Mouse (Mus musculus) liver (tissue): ENCODE results near the gene Ccdc189.

Experiments
- DNase-seq: peaks from one replicate; pipeline ENCODE4 v3.0.0-alpha.2; 2020; ENCODE audit warnings: mixed read lengths

The Ccdc189 gene

DNA sequence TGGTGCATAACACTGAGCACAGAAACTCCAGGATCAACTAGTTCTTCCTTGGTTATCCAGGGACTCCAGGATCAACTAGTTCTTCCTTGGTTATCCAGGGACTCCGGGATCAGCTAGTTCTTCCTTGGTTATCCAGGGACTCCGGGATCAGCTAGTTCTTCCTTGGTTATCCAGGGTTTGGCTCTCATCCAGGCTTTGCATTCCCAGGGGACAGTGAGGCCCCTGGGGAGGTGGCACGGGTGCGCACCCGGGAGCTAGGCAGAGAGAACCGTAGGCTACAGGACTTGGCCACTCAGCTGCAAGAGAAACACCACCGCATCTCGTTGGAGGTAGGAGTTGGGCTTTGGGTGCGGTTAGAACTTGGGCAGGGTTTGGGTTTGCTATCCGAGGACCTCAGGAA, 2.7 kb upstream of the Ccdc189 start:
- DNase-seq = no peak

DNA sequence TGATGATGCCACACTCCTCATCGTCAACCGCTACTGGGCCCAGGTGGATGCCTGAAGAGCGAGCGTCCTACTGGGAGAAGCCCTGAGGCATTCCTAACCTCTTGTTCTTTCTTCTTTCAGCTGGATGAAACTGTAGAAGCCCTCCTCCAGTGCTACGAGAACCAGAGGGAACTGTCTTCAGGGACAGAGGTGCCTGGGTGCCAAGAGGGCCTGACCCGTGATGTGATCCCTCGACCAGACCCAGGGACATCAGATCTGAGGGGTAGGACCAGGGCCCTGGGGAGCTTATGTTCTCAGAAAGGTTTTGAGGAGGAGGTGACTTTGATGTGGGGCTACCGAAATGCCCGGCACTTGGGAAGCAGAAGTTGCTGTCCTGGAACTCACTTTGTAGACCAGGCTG, 1.2 kb upstream of the Ccdc189 start:
- DNase-seq = no peak

DNA sequence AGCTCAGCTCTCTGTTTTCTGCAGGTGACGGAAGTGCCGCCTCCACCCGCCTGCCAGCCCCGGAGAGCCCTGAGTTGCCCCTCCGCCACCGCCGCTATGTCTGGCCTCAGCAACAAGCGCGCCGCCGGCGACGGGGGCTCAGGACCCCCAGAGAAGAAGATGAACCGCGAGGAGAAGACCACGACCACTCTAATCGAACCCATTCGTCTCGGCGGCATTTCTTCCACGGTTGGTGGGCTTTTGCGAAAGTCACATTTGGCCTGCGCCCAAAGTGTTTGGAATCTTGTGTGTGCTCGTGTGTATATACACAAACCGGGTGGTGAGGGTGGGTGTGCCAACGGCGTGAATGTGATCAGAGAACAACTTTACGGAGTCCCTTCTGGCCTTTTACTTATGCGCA, 506 bp upstream of the Ccdc189 start:
- no peak for DNase-seq

DNA sequence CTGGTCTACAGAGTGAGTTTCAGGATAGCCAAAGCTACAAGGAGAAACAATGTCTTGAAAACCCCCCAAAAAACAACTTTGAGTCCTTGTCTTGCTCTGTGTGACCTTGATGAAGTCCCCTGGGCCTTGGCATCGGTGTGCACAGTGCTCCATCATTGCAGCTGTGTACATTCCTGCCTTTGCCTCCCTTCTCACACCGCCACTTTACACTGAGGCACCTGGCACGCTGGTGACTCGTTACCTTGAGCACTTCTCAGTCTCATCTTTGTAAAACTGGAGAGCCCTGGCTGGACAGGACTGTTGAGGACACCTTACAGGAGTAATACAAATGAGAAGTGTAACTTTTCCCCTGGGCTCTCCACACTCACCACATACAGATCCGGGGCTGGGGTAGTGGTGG, 1.2 kb downstream of the Ccdc189 start:
- DNase-seq = no peak

DNA sequence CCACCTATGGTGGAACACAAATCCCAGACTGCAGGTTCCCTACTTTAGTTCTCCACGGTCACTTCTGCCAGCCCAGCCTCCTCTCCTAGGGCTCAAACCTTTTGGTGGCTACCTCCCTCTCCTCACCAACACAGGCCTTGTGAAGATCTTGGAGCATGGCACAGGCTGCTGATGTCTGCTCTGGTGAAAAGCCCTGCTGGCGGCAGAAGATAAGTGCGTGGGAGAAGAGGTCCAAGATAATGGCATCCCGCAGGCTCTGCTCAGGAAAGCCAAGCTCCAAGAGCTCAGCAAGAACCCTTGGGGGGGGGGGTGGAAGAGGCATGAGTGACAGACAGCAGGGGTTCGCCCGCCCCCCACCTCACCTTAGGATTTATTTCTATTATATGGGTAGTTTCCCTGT, 2.2 kb downstream of the Ccdc189 start:
- DNase-seq = peak; percentile 78

DNA sequence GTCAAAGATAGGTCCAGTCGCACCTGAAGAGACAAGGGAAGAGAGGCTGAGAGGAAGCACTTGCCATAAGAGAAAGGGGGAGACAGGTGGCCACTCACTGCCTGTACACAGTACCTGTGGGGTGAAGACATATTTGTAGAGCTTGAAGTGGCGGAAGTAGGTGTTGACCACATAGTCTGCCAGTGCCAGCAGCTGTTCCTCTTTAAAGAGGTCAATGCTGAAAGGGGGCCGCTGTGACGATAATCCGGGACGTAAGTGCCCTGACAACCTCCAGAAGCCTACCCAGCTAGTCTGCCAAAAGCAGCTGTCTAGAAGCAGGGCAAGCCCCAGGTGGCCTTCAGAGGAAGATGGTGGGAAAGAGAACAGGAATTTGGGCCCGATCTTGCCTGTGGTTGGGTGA, 3.4 kb downstream of the Ccdc189 start:
- DNase-seq = no peak

DNA sequence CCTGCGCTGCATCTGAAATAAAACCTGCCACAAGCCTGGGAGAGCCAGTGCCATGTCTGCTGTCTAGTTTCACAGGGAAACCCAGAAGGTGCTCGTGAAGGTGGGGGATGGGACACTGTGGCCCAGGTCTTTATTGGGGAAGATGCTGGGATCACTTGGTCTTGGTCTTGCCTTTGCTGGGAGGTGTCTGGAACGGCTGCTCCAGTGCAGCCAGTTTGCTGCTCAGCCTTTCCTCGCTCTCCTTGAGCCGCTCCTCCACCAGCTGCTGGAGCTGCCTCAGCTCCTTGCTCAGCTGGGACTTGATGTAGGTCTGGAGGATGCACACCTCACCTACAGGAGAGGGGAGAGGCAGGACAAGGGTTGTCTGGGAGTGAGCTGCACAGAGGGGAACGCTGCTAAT, 5.1 kb downstream of the Ccdc189 start:
- DNase-seq = no peak

DNA sequence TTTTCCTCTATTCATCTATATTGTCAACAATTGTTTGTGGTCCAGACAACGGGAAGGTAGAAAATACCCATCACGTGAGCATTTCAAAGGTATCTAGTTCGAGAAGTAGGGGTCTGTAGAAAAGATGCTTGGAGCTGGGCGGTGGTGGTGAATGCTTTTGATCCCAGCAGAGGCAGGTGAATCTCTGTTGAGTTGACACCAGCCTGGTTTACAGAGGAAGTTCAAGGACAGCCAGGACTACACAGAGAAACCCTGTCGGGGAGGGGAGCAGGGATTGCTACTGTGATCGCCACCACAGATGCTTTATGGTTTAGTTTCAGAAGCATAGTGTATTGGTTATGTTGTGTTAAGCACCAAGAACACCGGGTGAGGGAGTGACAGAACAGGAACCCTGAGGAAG, 14.3 kb downstream of the Ccdc189 start:
- no peak for DNase-seq

DNA sequence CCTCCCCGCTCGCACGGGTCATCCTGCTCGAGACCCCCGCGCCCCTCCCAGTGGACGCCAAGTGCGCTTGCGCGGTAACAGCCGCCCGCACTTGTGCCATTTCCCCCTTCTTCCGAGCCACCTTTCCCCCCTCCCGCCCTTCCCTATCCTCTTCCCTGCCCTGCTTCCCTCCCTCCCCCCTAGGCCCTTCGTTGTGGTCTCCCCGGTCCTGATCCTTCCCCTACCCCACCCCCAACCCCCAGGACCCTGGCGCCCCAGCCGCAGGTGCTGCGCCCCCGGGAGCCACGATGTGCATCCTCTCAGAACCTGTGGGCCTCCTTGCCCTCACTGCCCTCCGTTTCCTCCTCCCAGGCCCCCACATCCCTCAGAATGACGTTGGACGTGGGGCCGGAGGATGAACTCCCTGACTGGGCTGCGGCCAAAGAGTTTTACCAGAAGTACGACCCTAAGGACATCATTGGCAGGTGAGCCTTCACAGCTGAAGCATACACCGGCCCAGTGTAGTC, 14.8 kb downstream of the Ccdc189 start:
- no peak for DNase-seq

DNA sequence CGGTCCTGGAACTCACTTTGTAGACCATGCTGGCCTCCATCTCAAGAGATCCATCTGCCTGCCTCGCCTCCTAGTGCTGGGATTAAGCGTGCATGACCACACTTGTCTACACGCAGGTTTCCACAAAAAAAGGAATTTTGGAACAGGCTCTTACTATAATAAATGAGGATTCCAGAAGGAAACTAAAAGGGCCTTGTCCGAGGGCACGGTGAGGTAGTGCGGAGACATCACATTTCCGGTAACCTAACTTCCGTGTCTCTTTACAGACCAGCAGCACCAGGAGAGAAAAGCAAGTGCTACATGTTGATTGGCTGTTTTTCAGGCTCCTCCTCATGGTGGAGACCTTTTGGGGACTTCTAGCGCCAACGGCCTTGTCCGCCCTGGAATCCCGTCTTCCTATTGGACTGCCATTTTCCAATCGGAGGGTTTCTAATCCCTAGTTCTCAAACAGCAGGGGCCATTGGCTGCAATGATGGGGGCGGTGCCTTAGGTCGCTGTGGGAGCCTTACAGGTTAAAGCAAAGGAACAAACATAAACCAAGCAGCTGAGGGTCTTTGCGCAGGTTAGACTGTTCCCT, 15.4 kb downstream of the Ccdc189 start, which contains the start of gene Phkg2:
Gene Phkg2 (plus strand): TSS at position 446 of the 577 bp plus-strand sequence.
- peak; percentile 92 for DNase-seq

DNA sequence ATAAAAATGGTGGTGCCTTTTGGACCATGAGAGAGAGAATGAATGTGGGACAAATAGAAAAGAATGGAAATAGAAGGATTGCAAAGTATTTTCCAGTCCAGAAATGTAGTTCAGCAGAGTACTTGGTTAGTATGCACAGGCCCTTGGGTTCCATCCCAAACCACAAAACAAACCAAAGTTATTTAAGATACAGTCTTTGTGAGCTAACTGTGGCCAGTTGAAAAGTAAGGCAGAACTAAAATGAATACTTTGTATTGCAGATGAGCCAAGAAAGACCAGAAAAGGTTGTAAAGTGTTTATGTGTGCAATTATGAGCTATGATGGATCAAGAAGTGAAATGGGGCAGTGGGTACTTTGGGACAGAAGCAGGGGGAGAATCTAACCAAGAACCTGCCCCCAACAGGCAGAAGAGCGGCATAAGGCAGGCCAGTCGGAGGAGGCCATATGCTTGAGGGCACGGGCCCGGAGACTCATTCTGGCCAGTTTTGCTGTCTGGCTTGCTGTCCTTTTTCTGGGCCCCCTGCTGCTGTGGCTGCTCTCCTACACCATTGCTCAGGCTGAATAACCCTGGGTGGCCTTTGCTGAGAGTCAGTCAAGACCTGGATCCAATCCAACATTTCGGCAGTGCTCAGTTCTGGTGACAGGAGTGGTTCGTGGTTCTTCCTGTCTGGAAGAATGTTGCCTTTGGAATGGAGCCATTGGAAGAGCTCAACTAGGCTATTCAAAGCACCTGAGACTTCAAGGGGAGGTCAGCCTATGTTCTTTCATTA, 23.8 kb downstream of the Ccdc189 start:
- DNase-seq = no peak

DNA sequence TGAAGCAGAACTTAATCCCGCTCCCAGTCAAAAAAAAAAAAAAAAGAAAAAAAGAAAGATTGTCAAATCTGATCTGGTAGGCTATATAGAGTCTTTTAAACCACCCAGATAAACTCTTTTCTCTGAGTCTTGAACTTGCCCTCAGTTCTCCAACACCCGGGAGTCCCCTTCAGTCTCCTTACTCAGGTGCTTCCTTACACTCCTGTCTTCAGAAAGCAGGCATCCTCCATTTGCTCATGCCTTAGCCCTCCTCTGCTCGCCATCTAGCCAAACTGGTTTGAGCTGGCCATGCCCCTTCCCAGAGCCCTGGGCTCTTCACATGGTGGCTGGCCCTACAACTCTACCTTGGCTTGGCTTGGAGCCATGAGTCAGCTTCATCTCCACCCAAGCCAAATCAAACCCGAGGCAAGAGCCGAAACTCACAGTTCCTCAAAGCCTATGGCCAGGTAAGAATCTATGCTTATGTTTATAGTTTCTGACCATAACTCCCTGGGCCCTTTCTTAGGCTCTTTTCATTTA, 27.0 kb downstream of the Ccdc189 start, which contains the start of gene Tmem265:
Gene Tmem265 (plus strand): TSS at position 51 of the 519 bp plus-strand sequence.
- no peak for DNase-seq

DNA sequence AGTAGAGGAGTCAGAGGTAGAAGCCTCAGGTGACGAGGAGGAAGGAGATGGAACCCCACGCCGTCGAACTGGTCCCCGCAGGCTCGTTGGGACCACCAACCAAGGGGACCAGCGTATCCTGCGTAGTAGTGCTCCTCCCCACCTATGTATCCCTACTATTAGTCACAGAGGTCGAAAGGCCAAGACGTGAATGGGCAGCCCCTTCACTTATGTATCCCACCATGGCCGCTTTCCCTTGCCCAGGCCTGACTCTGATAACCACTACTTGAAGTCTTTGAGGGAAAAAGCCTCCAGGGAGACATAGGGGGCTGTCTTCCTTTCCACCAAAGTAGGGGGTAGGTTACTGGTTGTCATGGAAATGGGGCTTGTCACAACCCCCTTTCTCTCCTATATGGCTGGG, 27.8 kb downstream of the Ccdc189 start:
- DNase-seq = no peak

DNA sequence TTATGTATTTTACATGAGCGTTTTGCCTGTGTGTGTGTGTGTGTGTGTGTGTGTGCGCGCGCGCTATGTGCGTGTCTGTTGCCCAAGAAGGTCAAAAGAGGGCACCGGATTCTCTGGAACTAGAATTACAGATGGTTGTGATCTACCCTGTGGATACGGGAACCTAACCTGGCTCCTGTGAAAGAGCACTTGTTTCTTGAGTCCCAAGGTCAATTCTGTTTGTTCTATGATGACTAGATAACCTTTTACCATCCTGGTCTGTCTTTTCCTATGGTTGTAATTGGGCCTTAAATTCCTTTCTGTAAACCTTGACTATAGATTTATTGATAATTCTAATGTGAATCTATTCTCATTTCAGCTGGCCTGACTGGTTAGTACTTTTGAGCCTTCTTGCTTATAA, 36.8 kb downstream of the Ccdc189 start:
- DNase-seq = no peak

DNA sequence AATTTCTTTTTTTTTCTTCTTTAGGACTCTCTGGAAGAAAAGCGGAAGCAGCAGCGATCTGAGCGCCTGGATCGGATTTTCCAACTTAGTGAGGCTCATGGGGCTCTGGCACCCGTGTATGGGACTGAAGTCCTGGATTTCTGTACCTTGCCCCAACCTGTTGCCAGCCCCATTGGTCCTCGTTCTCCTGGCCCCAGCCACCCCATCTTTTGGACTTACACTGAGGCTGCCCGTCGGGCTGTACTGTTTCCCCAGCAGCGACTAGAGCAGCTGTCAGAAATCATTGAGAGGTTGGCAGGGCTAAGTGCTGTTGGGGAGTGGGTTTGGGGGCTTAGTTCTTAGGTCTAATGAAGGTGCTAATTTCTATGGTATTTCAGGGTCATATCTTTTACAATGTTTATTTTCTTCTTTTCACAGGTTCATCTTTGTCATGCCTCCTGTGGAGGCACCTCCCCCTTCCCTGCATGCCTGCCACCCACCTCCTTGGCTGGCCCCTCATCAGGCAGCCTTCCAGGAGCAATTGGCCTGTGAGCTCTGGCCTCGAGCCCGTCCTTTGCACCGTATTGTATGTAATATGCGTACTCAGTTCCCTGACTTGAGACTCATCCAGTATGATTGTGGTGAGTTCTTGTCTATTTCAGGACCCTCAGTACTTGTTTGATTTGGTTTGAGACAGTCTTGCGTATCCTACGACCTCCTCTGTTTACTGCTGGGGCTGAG, 39.1 kb downstream of the Ccdc189 start:
- DNase-seq = no peak

DNA sequence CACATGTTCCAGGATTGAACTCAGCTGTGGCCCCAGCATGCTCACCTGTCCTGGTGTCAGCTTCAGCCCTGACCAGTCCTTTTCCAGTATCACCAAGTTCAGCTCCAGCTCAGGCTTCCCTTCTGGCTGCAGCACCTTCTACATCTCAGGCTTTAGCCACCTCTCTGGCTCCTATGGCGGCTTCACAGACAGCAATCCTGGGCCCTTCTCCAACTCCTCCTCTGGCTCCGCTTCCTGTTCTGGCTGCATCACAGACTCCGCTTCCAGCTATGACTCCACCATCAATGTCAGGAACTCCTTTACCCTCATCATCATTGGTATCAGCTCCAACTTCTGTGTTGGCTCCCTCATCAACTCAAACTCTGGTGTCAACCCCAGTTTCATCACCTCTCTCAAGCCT, 46.7 kb downstream of the Ccdc189 start:
- no peak for DNase-seq
